Mouse (Mus musculus) heart, adult 2 months (tissue): ENCODE results near the gene Adgre4.
"Not testable (repeated sequence)": the region's sequence is repeated elsewhere in the genome, so short reads cannot be mapped to it uniquely, and the experiment has no call there.

ENCODE experiments used
- CTCF ChIP-seq: fragments of 200-600 bp; IDR thresholded peaks from 2 replicates; pipeline ENCODE4 v1.8.1; 2022; ENCODE audit warnings: antibody characterized with exemption, mild to moderate bottlenecking, moderate library complexity
- EP300 ChIP-seq: fragments of 200-500 bp; IDR thresholded peaks from 2 replicates; pipeline ENCODE4 v1.6.1; 2011; ENCODE audit warnings: low read depth, low read length, control low read depth; ENCODE audit not compliant: insufficient read depth
- POLR2A ChIP-seq: fragments of 200-500 bp; IDR thresholded peaks from 2 replicates; pipeline ENCODE4 v1.6.1; 2011; ENCODE audit warnings: mild to moderate bottlenecking, low read depth, low read length, control low read depth; ENCODE audit not compliant: insufficient read depth

DNA sequence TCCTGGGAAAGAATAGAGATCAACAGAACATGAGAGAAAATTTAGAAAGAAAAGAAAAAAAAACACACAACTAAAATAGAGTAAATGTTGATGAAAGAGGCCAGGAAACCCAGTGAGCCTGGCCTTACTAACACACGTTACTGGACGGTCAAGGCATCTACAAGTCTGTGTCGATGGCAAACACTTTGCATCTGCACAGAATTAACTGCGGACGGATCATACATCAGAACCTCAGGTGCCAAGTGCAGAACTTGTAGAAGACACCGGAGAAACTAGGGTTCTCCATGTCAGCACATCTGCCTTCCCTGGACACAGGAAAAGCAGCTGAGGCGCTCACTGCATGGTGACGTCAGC lies 128.5 kb downstream of the Adgre4 start:
- not testable (repeated sequence) for TF ChIP-seq CTCF, POLR2A, EP300
